Mouse (Mus musculus) C2C12 (cell line): Measurements from ENCODE around the gene Arl2.

Source experiments
- CEBPB ChIP-seq: IDR thresholded peaks from one replicate; pipeline ENCODE4 v1.6.1; 2011; ENCODE audit warnings: low read depth, mild to moderate bottlenecking, control low read depth, moderate library complexity
- CTCF ChIP-seq: IDR thresholded peaks from one replicate; pipeline ENCODE4 v1.5.1; 2011; ENCODE audit not compliant: control insufficient read depth, insufficient read depth, insufficient read length
- MAX ChIP-seq: IDR thresholded peaks from one replicate; pipeline ENCODE4 v1.6.1; 2011; ENCODE audit warnings: mild to moderate bottlenecking, control low read depth
- USF1 ChIP-seq: IDR thresholded peaks from one replicate; pipeline ENCODE4 v1.6.1; 2011; ENCODE audit warnings: low read depth, mild to moderate bottlenecking, control low read depth, moderate library complexity

DNA sequence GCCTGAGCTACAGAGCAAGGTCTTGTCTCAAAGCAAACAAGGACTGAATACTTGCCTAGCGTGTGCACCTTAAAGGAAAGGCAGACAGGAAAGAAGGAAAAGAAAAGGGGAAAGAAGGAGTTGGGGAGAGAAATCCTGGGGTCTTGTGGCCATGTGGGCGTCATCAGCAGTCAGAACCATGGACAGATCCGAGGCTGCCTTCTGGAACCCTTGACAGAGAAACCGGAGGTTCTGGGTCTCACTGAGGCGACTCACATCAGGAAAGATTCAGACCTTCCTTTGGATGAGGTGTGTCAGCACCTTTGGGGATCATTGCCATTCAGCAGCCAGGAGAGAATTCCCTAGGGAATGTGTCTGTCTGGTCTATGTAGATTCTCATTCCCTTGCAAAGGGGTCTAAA lies 40.3 kb upstream of the Arl2 start:
- TF ChIP-seq CTCF (no peak), MAX (no peak), CEBPB (no peak), USF1 (no peak)
